Mouse (Mus musculus): ENCODE measurements around the gene Epor. TPM values are rescaled to one million over a fixed set of nuclear protein-coding genes. Genes with fewer than 3 reads are reported as not detected.
A peak's percentile ranks its signal among the peaks of the same experiment; 100 is the strongest.

The Epor gene
- total RNA-seq (2021), result 1 to 10 TPM; 1.9 to 2.4 TPM

GRCm38 (mm10) chr9:21963417-21963816 is at the start of gene Epor:
Gene Epor, minus strand, starts transcription at chr9:21963506.
- no peak for DNase-seq
- intact Hi-C loops (cut with DNase I), result no loop called here

- intact Hi-C loops (cut with DNase I), result no loop called here
- no peak for DNase-seq
These were observed 49.4 kb upstream of the Epor start for GRCm38 (mm10) chr9:22012731-22013130.

GRCm38 (mm10) chr9:22011055-22011454 is 47.7 kb upstream of the Epor start:
- intact Hi-C loops (cut with DNase I), result no loop called here

GRCm38 (mm10) chr9:22004546-22004945 is 41.2 kb upstream of the Epor start:
- intact Hi-C loops (cut with DNase I), result no loop called here
- DNase-seq, result no peak

More at GRCm38 (mm10) chr9:22011055-22011454, 47.7 kb upstream of the Epor start:
- no peak for DNase-seq

DNA sequence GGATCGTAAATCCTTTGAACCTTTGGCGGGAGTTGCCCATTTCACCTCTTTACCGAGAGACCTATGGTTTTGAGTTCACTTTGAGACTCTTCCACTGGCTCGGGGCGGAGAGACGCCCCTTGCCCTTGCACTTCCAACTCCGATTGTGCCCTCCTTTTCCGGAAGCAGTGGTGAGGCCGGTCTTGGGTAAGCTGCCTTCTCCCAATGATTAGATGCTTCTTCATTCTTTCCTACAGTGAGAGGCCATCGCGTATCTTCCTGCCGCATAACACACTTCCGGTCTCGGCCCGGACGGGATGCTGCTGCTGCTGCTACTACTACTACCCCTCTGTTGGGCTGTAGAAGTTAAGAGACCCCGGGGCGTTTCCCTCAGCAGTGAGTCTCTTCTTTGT is 39.9 kb upstream of the Epor start:
- DNase-seq, result no peak
- intact Hi-C loops (cut with DNase I), result no loop called here

DNA sequence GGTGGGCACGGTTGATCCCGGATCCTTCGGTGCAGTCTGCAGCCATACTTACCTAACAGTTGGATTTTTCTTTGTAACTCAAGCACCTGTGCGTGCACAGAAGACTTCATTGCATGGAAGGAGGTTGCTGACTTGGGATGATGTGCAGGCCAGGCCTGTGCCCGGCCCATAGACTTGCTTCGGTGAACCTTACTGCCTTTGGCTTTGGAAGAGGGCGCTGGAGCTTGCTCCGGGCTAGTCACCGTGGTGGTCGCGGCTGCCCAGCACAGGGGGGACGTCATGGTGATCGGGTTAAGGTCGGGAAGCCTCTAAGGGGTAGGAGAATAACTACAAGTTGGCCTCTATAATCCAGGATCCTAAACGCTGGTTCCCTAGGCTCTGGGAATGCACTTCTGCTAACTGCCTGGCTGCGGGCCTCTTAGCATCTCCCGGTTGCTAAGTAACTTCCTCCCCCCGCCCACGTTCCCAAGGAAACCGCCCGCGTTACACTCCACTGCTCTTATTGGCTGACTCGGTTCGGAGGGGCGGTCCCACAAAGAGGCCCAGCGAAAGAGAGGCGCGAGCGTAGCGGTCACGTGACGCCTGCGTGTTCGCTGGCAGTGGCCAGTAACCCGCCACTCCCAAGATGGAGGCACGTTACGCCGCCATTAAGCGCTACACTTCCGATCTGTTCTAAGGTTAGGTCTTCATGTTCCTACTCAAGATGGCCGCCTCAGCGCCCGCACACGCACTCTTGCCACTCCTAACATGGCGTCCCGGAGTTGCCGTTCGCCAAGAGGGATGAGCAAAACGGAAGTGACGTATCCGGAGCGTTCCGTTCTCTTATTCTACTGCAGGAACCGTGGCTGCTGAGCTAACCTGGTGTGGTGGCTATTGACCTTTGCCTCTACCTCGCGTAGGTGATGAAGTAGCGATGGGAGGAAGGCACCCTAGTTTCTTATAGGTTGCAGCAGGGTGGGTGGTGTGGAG is 39.2 kb upstream of the Epor start, which contains the start of the genes Ccdc151 and Prkcsh:
Gene Ccdc151 (minus strand): TSS at position 441 of the 969 bp plus-strand sequence.
Gene Prkcsh (plus strand): TSS at position 613 of the 969 bp plus-strand sequence.
- peak; percentile 99 for DNase-seq
- intact Hi-C loops (cut with DNase I), result no loop called here

DNA sequence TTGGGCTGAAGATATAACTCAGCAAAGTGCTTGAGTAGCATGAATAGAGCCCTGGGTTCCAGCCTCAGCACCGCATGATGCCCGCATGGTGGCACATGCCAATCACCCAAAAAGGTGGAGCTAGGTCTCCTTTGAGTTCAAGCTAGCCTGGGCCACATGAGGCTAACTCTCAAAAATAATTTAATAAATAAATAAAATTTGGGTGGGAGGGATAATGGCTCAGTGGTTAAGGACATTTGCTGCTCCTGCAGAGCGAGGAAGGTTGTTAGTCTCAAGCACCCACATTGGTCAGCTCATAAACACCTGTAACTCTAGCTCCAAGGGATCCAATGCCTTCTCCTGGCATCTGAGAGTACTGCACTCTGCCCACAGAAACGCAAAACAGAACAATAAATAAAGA is 38.3 kb upstream of the Epor start:
- DNase-seq, result no peak
- intact Hi-C loops (cut with DNase I), result no loop called here

DNA sequence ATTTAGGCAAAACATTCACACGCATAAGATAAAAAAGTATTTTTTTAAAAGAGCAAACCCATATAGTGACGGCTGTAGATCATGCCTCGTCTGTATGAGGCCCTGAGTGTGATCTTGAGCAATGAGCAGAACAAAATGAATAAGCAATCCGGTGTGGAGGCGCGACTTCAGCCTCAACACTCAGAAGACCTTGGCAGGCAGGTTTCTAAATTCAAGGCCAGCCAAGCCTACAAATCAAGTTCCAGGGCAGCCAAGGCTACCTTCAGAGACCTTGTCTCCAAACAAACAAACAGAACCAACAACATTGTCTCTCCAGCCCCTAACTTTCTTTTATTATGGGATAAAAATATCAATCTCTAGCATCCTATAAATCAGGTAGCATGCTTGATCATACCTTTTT is 37.0 kb upstream of the Epor start:
- no peak for DNase-seq
- intact Hi-C loops (cut with DNase I), result no loop called here

GRCm38 (mm10) chr9:21996178-21996867 is 33.0 kb upstream of the Epor start:
- no peak for DNase-seq
- intact Hi-C loops (cut with DNase I), result no loop called here

DNA sequence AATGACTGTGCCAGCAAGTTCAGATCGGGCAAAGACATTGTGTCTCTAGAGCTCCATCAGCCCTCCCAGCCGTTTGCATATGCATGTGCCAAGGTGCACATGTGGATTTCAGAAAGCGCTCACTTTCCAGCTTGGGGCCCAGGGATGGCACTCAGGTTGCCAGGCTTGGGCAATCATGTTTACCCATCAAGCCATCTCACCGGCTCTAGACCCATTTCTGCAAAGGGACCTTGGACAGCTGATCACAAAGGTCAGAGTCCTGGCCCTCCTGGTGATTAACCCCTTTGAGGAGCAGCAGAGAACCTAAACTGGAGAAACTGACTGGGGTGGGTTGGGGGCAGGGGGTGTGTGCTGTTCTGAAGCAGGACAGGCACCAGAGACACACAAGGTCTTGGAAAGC is 28.9 kb upstream of the Epor start:
- no peak for DNase-seq
- intact Hi-C loops (cut with DNase I), result no loop called here

- no peak for DNase-seq
- intact Hi-C loops (cut with DNase I), result no loop called here
These were observed 26.2 kb upstream of the Epor start, which contains the start of gene Rgl3 for GRCm38 (mm10) chr9:21989230-21990110. Gene Rgl3, minus strand, starts transcription at chr9:21989446.

- intact Hi-C loops (cut with DNase I), result no loop called here
These were observed 25.3 kb upstream of the Epor start for GRCm38 (mm10) chr9:21988421-21989101.

DNA sequence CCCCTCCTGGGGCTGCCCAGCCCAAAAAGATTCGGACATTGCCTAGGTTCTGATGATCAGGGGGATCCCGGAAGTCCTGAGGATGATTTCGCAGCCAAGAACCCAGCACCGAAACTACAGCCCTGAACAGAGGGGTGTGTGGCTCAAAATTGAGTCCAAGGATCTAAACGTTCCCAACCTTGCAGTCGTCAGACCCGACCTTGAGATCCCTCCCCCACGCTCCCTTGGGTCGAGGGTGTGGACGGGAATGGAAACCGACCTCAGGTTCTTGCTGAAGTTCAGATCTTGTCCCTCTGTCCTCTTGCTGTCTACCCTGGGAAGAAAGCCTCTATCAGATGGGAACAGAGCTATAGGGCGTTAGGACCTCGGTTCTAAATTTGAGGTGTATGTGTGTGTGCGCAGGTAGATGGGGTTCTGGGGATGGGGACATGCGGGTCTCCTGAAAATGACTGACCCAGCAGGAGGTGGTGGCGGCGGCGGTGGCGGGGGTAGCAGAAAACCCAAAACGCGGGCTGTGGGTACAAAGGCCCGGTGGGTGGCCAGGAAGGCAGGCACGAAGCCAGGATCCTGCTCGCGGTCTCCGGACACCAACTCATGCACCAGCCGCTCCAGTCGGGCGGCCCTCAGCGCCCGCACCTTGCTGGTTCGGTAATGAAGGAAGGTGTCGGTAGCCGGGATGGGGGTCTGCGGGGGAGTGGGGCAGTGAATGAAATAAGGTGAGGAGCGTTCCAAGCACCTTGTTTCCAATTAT is 24.5 kb upstream of the Epor start:
- DNase-seq, result no peak
- intact Hi-C loops (cut with DNase I), result no loop called here

More at GRCm38 (mm10) chr9:21988421-21989101, 25.3 kb upstream of the Epor start:
- no peak for DNase-seq

DNA sequence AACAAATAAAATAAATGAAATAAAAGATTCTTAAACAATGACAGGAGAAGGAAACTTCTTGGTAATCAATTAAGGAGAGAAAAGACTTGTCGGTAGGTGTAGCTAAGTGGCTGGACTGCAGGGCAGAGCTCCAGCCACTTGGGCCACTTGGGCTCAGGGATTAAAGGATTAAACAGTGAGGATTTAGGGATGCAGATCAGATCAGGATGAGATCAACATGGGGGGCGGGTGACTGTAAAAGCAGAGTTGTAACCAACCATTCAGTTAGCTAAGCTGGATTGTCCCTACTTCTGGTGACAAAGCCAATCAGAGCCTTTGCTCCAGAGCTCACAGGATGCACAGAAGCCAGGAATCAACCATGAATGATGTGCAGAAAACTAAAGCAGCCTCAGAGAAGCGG is 20.6 kb upstream of the Epor start:
- DNase-seq, result no peak
- intact Hi-C loops (cut with DNase I), result no loop called here

- intact Hi-C loops (cut with DNase I), result no loop called here
- no peak for DNase-seq
These were observed 15.3 kb upstream of the Epor start for GRCm38 (mm10) chr9:21978398-21979128.

DNA sequence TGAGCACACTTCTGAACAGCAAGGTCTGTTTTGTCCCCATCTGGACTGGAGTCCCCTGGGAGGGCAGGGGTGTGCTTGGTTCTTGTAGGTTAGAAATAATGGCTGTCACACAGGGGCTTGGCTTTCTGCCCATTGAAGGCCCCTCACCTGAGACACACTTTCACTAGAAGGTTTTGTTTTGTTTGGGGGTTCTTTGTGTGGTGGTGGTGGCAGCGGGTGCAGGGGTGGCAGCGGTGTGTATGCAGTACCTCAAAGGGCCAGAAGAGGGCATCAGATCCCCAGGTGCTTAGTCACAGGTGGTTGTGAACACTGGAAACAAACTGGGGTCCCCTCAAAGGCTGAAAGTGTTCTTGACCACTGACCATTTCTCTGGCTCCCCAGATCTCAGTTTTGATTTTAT is 14.7 kb upstream of the Epor start:
- DNase-seq, result no peak
- intact Hi-C loops (cut with DNase I), result no loop called here

GRCm38 (mm10) chr9:21977331-21977730 is 14.0 kb upstream of the Epor start:
- DNase-seq, result peak; percentile 74
- intact Hi-C loops (cut with DNase I), result no loop called here

- no peak for DNase-seq
- intact Hi-C loops (cut with DNase I), result no loop called here
These were observed 13.4 kb upstream of the Epor start for GRCm38 (mm10) chr9:21976626-21977175.
